Comparison of ENCODE assay signal across 8 mouse cellular contexts in the genomic region with DNA sequence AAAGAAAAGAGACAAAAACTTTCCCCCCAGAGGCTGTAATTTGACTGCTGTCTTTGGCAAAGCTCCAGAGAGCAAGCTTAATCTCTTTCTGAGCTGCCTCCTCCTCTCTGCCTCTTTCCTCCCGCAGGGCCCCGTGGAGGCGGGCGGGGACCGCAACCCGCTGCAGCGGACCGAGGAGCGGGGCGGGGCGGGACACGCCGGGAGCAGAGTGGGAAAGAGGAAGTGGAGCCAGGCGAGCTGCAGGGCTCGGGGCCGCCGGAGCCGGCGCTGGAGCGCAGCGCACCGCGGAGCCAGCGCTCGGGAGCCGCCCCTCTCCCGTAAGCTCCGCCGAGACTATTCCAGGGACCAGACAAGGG. TPM values are rescaled to one million over a fixed set of nuclear protein-coding genes. Genes with fewer than 3 reads are reported as not detected.
DNase-seq lines count a peak whose midpoint lies in the region; ATAC-seq and TF ChIP-seq lines count a peak whose summit lies in the region.

Gene Plekhg1 (plus strand): TSS at position 217 of the 356 bp plus-strand sequence.

- no peaks in the 10 kb centered on the region for H3K27me3 ChIP-seq in neural tube, embryonic 11.5 days (ENCODE audit: control insufficient read depth, insufficient read depth, low read length)
- no peaks in the 10 kb centered on the region for H3K27me3 ChIP-seq in forebrain, embryonic 12.5 days
- no peaks in the 10 kb centered on the region for H3K27me3 ChIP-seq in heart, embryonic 15.5 days
- peaks cover 4% of the 10 kb centered on the region for H3K27me3 ChIP-seq in liver, embryonic 14.5 days (ENCODE audit: control insufficient read depth, insufficient read depth, low read length)
- H3K27me3 ChIP-seq in neural tube, embryonic 12.5 days (replicated peaks), result no peaks in the 10 kb centered on the region
- H3K27me3 ChIP-seq in testis, adult 2 months (ENCODE audit: control insufficient read depth, insufficient read depth, low read length), result no peaks in the 10 kb centered on the region

- TF ChIP-seq EP300 in liver, embryonic 14.5 days (IDR thresholded peaks at IDR 0.05; ENCODE audit: low read depth), result no peak

- no peaks in the 10 kb centered on the region for H3K36me3 ChIP-seq in neural tube, embryonic 11.5 days (ENCODE audit: control insufficient read depth, insufficient read depth, low read length)
- no peaks in the 10 kb centered on the region for H3K36me3 ChIP-seq in forebrain, embryonic 12.5 days (replicated peaks)
- H3K36me3 ChIP-seq in heart, embryonic 15.5 days, result no peaks in the 10 kb centered on the region
- H3K36me3 ChIP-seq in liver, embryonic 14.5 days (replicated peaks; ENCODE audit: control insufficient read depth, insufficient read depth, low read depth), result no peaks in the 10 kb centered on the region
- H3K36me3 ChIP-seq in neural tube, embryonic 12.5 days, result no peaks in the 10 kb centered on the region
- no peaks in the 10 kb centered on the region for H3K36me3 ChIP-seq in testis, adult 2 months (ENCODE audit: control insufficient read depth, insufficient read depth, low read length)

- DNase-seq in neural tube, embryonic 11.5 days (ENCODE audit: low spot score), result peak; percentile 88
- DNase-seq in neural tube, embryonic 10.5 days (ENCODE audit: extremely low spot score, low spot score), result no peak
- DNase-seq in kidney, postnatal 25 days, result peak; percentile 80 to 90
- DNase-seq in liver, embryonic 14.5 days (ENCODE audit: low read depth in 3 of 3, low spot score in 3 of 3), result peak in 2 of 3 experiments; percentile 6 to 11

- peak; percentile 87 for ATAC-seq in neural tube, embryonic 11.5 days (ENCODE audit: insufficient read depth, low FRiP score, low TSS enrichment)
- ATAC-seq in forebrain, embryonic 12.5 days (ENCODE audit: low FRiP score), result peak; percentile 93
- ATAC-seq in heart, embryonic 15.5 days (replicated peaks; ENCODE audit: insufficient number of reproducible peaks, insufficient read depth, low FRiP score, low read depth), result peak; percentile 91
- ATAC-seq in liver, embryonic 14.5 days (ENCODE audit: insufficient read depth), result peak; percentile 64
- ATAC-seq in neural tube, embryonic 12.5 days (ENCODE audit: low FRiP score, low read depth), result peak; percentile 84

- no peak for TF ChIP-seq CTCF in liver, embryonic 14.5 days (IDR thresholded peaks at IDR 0.05; ENCODE audit: low read depth)
- TF ChIP-seq CTCF in testis, adult 2 months (IDR thresholded peaks at IDR 0.05; ENCODE audit: control insufficient read depth, insufficient read depth, insufficient replicate concordance, low read depth, low read length), result no peak

- H3K9ac ChIP-seq in neural tube, embryonic 11.5 days (ENCODE audit: low read length), result peak within 1 kb of the TSS; percentile 75
- H3K9ac ChIP-seq in forebrain, embryonic 12.5 days, result peak within 1 kb of the TSS; percentile 69
- peak within 1 kb of the TSS; percentile 75 for H3K9ac ChIP-seq in heart, embryonic 15.5 days
- no peak within 1 kb of the TSS for H3K9ac ChIP-seq in liver, embryonic 14.5 days (replicated peaks)
- peak within 1 kb of the TSS; percentile 61 for H3K9ac ChIP-seq in neural tube, embryonic 12.5 days

- 0% methylated on average over 23 of the region's 29 CpGs for WGBS in neural tube, embryonic 11.5 days
- 1% methylated on average over 14 of the region's 29 CpGs for WGBS in forebrain, embryonic 12.5 days
- WGBS in heart, embryonic 15.5 days, result 0% methylated on average over 29 of the region's 29 CpGs
- under 1% methylated on average over 22 of the region's 29 CpGs for WGBS in liver, embryonic 14.5 days (ENCODE audit: insufficient replicate concordance)
- WGBS in neural tube, embryonic 12.5 days, result 0% methylated on average over 27 of the region's 29 CpGs

- no peaks in the 10 kb centered on the region; the same call in 1 of the 2 replicates for H3K4me1 ChIP-seq in neural tube, embryonic 11.5 days (ENCODE audit: control insufficient read depth, insufficient read depth, low read length)
- H3K4me1 ChIP-seq in forebrain, embryonic 12.5 days, result peaks cover 15% of the 10 kb centered on the region; the same call in 1 of the 2 replicates
- peaks cover 6% of the 10 kb centered on the region; the same call in 1 of the 2 replicates for H3K4me1 ChIP-seq in heart, embryonic 15.5 days (replicated peaks)
- no peaks in the 10 kb centered on the region for H3K4me1 ChIP-seq in liver, embryonic 14.5 days (replicated peaks; ENCODE audit: control insufficient read depth in 2 of 2, insufficient read depth in 2 of 2, low read length in 1 of 2)
- H3K4me1 ChIP-seq in neural tube, embryonic 12.5 days, result peaks cover 6% of the 10 kb centered on the region
- peaks cover 2% of the 10 kb centered on the region for H3K4me1 ChIP-seq in testis, adult 2 months (ENCODE audit: control insufficient read depth, insufficient read depth, low read length)

- peak within 1 kb of the TSS; percentile 65 for H3K4me3 ChIP-seq in neural tube, embryonic 11.5 days (ENCODE audit: low read depth, low read length)
- H3K4me3 ChIP-seq in forebrain, embryonic 12.5 days (replicated peaks), result peak within 1 kb of the TSS; percentile 59
- peak within 1 kb of the TSS; percentile 77 for H3K4me3 ChIP-seq in heart, embryonic 15.5 days
- peak within 1 kb of the TSS; percentile 35 to 47 for H3K4me3 ChIP-seq in liver, embryonic 14.5 days (ENCODE audit: insufficient read depth in 1 of 2, low read depth in 2 of 2, low read length in 2 of 2)
- H3K4me3 ChIP-seq in neural tube, embryonic 12.5 days, result peak within 1 kb of the TSS; percentile 51
- peak within 1 kb of the TSS; percentile 76 for H3K4me3 ChIP-seq in testis, adult 2 months (ENCODE audit: control insufficient read depth, low read depth, low read length)

- TF ChIP-seq POLR2A in testis, adult 2 months (IDR thresholded peaks at IDR 0.05; ENCODE audit: control insufficient read depth, low read depth, low read length), result no peak

- H3K4me2 ChIP-seq in neural tube, embryonic 11.5 days (ENCODE audit: low read depth), result peak within 1 kb of the TSS; percentile 99
- peak within 1 kb of the TSS; percentile 90 for H3K4me2 ChIP-seq in forebrain, embryonic 12.5 days
- peak within 1 kb of the TSS; percentile 98 for H3K4me2 ChIP-seq in heart, embryonic 15.5 days
- peak within 1 kb of the TSS; percentile 47 for H3K4me2 ChIP-seq in liver, embryonic 14.5 days (ENCODE audit: low read depth)
- H3K4me2 ChIP-seq in neural tube, embryonic 12.5 days (replicated peaks), result peak within 1 kb of the TSS; percentile 99

- 0 out of 2 replicates have a peak within 1 kb of the TSS, but pooled peaks have one; percentile 39 for H3K27ac ChIP-seq in neural tube, embryonic 11.5 days (ENCODE audit: low read depth, low read length)
- peak within 1 kb of the TSS; percentile 83 for H3K27ac ChIP-seq in forebrain, embryonic 12.5 days
- H3K27ac ChIP-seq in heart, embryonic 15.5 days, result peak within 1 kb of the TSS; percentile 87
- no peak within 1 kb of the TSS for H3K27ac ChIP-seq in liver, embryonic 14.5 days
- H3K27ac ChIP-seq in neural tube, embryonic 12.5 days, result 0 out of 2 replicates have a peak within 1 kb of the TSS, but pooled peaks have one; percentile 18
- H3K27ac ChIP-seq in testis, adult 2 months (ENCODE audit: control insufficient read depth, insufficient read depth, low read depth, low read length), result peak within 1 kb of the TSS; percentile 71

- H3K9me3 ChIP-seq in neural tube, embryonic 11.5 days (ENCODE audit: control insufficient read depth, low read length), result no peaks in the 10 kb centered on the region
- H3K9me3 ChIP-seq in forebrain, embryonic 12.5 days, result no peaks in the 10 kb centered on the region
- H3K9me3 ChIP-seq in heart, embryonic 15.5 days (replicated peaks), result no peaks in the 10 kb centered on the region
- H3K9me3 ChIP-seq in liver, embryonic 14.5 days (ENCODE audit: control insufficient read depth, low read length), result no peaks in the 10 kb centered on the region
- H3K9me3 ChIP-seq in neural tube, embryonic 12.5 days, result no peaks in the 10 kb centered on the region

RNA-seq across cellular contexts. Expression of gene Plekhg1, which starts in this region (rescaled TPM):
- polyA plus RNA-seq in neural tube, embryonic 11.5 days (2014; fragmentation: Nextera tagmentation; extraction: Ambion mirVana), result 12.7 and 13.2 TPM in 2 replicates
- 9.7 and 14.9 TPM in 2 replicates for polyA plus RNA-seq in forebrain, embryonic 12.5 days (2016; fragmentation: Nextera tagmentation; extraction: Ambion mirVana)
- 7.6 and 8.0 TPM in 2 replicates for polyA plus RNA-seq in heart, embryonic 15.5 days (2015; fragmentation: Nextera tagmentation; extraction: Ambion mirVana)
- polyA plus RNA-seq in liver, embryonic 14.5 days (2012; rRNA removed), result 0.77 and 0.98 TPM in 2 replicates
- polyA plus RNA-seq in liver, embryonic 14.5 days (2014; fragmentation: Nextera tagmentation; extraction: Ambion mirVana), result 0.68 and 0.75 TPM in 2 replicates
- 11.0 and 12.8 TPM in 2 replicates for polyA plus RNA-seq in neural tube, embryonic 12.5 days (2016; fragmentation: Nextera tagmentation; extraction: Ambion mirVana)
- polyA plus RNA-seq in testis, adult 2 months (2012; rRNA removed), result 3.9 and 4.8 TPM in 2 replicates

Comparison
In these comparisons a context has a peak if more than half of its experiments do, and no peak if none do; other contexts are left out.
1. Peak in DNase-seq, ATAC-seq, H3K4me3 ChIP-seq and H3K4me2 ChIP-seq in liver, embryonic 14.5 days; RNA of the gene not detected or under 1 TPM.
2. H3K4me2 ChIP-seq: peak in every context shown above with its lines; median percentile 99 in neural tube, embryonic 11.5 days; 99 in neural tube, embryonic 12.5 days; 98 in heart, embryonic 15.5 days; 90 in forebrain, embryonic 12.5 days; 47 in liver, embryonic 14.5 days.